Mouse (Mus musculus) G1E (cell line): ENCODE measurements around the gene Sptlc2. TPM values are rescaled to one million over a fixed set of nuclear protein-coding genes. Genes with fewer than 3 reads are reported as not detected.

Experiments used
- ATAC-seq: 2 replicates; pipeline ENCODE4 v1.8.0; 2016; ENCODE audit warnings: mild to moderate bottlenecking; ENCODE audit not compliant: insufficient number of reproducible peaks, poor library complexity, low FRiP score, severe bottlenecking; ENCODE audit errors: extremely low read depth
- DNase-seq: peaks from one replicate; pipeline ENCODE4 v3.0.0; 2012; ENCODE audit warnings: low spot score
- H3K27me3 ChIP-seq: 2 replicates; pipeline ENCODE4 v1.6.1; 2012; ENCODE audit warnings: mild to moderate bottlenecking, low read length, inconsistent platforms; ENCODE audit not compliant: insufficient read depth
- H3K36me3 ChIP-seq: replicated peaks from 2 replicates; pipeline ENCODE3; 2012; ENCODE audit warnings: mild to moderate bottlenecking, inconsistent platforms
- H3K4me1 ChIP-seq: 2 replicates; pipeline ENCODE4 v1.6.1; 2012; ENCODE audit warnings: low read depth, low read length, inconsistent platforms, mixed read lengths; ENCODE audit not compliant: insufficient read depth
- H3K4me3 ChIP-seq: 2 replicates; pipeline ENCODE4 v1.5.1; 2012; ENCODE audit warnings: low read depth, mild to moderate bottlenecking, inconsistent platforms, low read length, moderate library complexity, mixed read lengths
- H3K9me3 ChIP-seq: replicated peaks from 2 replicates; pipeline ENCODE4 v1.6.1; 2012; ENCODE audit warnings: inconsistent platforms
- CTCF ChIP-seq: IDR thresholded peaks from 2 replicates; pipeline ENCODE4 v1.5.1; 2012; ENCODE audit warnings: low read depth, low read length, inconsistent platforms, mixed read lengths
- GATA1 ChIP-seq: IDR thresholded peaks from 2 replicates; pipeline ENCODE4 v1.6.1; 2012; ENCODE audit warnings: borderline replicate concordance, low read length, inconsistent platforms, mixed read lengths
- GATA2 ChIP-seq: IDR thresholded peaks from 2 replicates; pipeline ENCODE4 v1.6.1; 2012; ENCODE audit warnings: low read depth, low read length, inconsistent platforms, borderline replicate concordance
- POLR2AphosphoS5 ChIP-seq: IDR thresholded peaks from 2 replicates; pipeline ENCODE4 v1.6.1; 2012; ENCODE audit warnings: low read depth, low read length, inconsistent platforms; ENCODE audit not compliant: insufficient replicate concordance
- TAL1 ChIP-seq: conservative IDR thresholded peaks from 2 replicates; pipeline ENCODE4 v1.6.1; 2012; ENCODE audit warnings: low read depth, low read length, inconsistent platforms, mixed read lengths
- polyA plus RNA-seq: library from polyadenylated mRNA; stranded (reverse); fragments of >175 nt; gene quantifications from 2 replicates; pipeline ENCODE4 v1.2.3, GENCODE M21; 2012
- total RNA-seq, 2 experiments: library from RNA; stranded (forward) in 1 of 2; stranded (reverse) in 1 of 2; fragments of 200-1000 nt in 1 of 2; fragments of >200 nt in 1 of 2; fragmentation: Nextera tagmentation in 1 of 2; gene quantifications; 2 replicates each; pipeline ENCODE4 v1.2.3; 2014 to 2017

The Sptlc2 gene
- total and polyA plus RNA-seq, 3 experiments = 50.5 to 212 (median 111) TPM

DNA sequence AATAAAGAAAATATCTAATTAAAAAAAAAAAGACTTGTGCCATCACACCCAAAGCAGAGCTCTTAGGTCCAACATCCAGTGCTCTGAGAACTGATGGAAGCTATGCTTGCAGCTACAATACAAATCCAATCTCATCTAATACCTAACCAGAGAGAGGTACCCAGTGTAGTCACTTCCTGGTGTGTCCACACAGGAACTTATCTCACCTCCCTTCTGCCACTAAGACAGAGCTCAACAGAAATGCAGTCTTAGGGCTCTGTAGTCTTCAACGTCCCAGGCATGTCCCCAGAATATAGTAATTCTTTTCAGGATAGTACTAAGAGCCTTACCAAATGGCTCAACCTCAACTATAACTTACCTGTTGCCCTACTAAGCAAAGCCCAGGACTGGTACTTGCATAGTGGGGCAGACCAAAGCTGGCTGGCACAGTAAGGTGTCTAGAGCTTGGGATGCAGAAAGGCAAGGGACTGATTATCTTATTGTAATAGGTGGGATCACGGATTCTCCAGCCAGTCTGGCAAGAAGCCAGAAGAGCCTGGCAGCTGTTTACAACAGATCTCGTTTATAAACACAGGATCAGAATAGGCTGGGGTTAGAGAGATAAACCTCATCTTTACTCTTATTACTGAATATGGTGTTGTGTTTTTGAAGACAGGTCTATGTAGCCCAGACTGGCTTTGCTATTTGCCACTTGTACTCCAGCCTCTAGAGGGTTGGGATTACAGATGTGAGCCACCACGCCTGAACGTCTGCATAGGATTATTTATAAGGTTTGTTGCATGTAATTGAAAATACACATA lies 33.8 kb upstream of the Sptlc2 start:
- Histone ChIP-seq H3K36me3 (peaks cover 58% of the 10 kb centered on the region), H3K4me1 (peaks cover 39% of the 10 kb centered on the region), H3K27me3 (no peaks in the 10 kb centered on the region), H3K9me3 (peaks cover 7% of the 10 kb centered on the region), H3K4me3 (no peak overlapping the region)
- no peak for ATAC-seq
- TF ChIP-seq CTCF (no peak), GATA1 (no peak), POLR2AphosphoS5 (no peak), TAL1 (no peak), GATA2 (no peak)
- no peak for DNase-seq

DNA sequence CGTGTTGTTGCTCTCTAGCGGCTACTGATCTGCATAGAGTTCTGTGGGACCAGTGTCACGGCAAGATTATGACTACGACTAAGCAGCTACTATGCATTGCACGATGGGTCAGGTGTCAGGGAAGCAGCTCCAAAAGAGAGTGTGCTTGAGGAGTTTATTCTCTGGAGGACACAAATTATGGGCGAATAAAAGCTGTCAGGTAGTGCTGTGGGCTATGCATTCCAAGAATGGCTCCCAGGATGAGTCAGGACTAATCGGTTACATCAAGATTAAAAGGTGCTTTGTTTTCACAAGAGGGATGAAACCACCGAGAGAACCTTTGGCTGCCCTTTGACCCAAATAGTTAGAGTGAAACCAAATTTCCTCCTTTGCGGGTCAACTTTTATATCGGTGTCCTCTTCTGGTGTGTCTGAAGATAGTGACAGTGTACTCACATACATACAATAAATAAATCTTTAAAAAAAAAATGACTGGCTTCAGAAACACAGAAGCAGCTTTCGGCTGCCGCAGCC lies 31.9 kb upstream of the Sptlc2 start:
- Histone ChIP-seq H3K4me1 (peaks cover 48% of the 10 kb centered on the region), H3K4me3 (no peak overlapping the region)
- no peak for TF ChIP-seq TAL1
- no peak for TF ChIP-seq GATA1
- TF ChIP-seq POLR2AphosphoS5 = no peak
- no peak for TF ChIP-seq GATA2
- TF ChIP-seq CTCF = no peak

DNA sequence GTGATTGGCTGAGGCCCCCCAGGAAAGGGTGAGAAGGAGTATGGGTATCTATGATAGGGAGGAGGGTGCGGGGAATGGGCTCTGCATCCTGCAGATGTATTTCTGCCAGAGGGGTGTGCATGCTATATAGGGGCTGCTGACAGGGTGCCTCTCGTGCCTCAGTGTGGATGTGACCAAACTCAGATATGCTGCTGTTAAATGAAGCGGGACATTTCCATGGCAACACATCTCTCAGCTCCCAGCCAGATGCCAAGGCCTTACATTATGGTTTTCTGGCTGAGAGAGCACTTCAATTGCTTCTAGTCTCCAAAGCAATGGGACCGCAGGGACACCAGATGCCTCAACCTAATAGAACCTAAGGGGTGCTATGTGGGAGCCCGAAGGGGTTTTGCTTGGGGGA lies 30.8 kb upstream of the Sptlc2 start:
- peaks cover 7% of the 10 kb centered on the region for H3K9me3 ChIP-seq
- H3K27me3 ChIP-seq = no peaks in the 10 kb centered on the region
- no peak for DNase-seq
- peaks cover 55% of the 10 kb centered on the region for H3K4me1 ChIP-seq
- ATAC-seq = no peak
- H3K36me3 ChIP-seq = peaks cover 29% of the 10 kb centered on the region
- TF ChIP-seq TAL1 (no peak), GATA1 (no peak), GATA2 (no peak), CTCF (no peak), POLR2AphosphoS5 (no peak)
- no peak overlapping the region for H3K4me3 ChIP-seq

More for the DNA sequence above, 31.9 kb upstream of the Sptlc2 start:
- H3K9me3 ChIP-seq = peaks cover 7% of the 10 kb centered on the region
- DNase-seq = no peak
- H3K36me3 ChIP-seq = peaks cover 40% of the 10 kb centered on the region
- no peaks in the 10 kb centered on the region for H3K27me3 ChIP-seq
- no peak for ATAC-seq

DNA sequence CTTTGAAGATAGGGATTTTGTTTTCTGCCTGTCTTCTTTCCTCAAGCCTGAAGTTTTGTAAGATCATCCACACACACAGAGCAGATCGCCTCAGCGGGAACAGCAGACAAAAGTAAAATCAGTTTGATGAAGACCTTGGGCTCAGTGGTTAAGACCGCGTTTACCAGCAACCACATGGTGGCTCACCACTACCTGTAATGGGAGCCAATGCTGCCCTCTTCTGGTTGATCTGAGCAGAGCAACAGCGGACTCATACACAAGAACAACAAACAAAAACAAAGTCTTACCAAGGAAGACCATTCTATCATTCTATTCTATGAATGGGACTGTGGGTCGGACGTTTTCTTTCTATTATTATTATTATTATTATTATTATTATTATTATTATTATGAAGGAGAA lies 28.5 kb upstream of the Sptlc2 start:
- TF ChIP-seq TAL1 = no peak
- TF ChIP-seq CTCF = peak; percentile 87
- peaks cover 7% of the 10 kb centered on the region for H3K9me3 ChIP-seq
- H3K4me3 ChIP-seq = no peak overlapping the region
- H3K4me1 ChIP-seq = peaks cover 58% of the 10 kb centered on the region
- 0 out of 2 replicates have a peak, but pooled peaks have one; percentile 38 for ATAC-seq
- no peaks in the 10 kb centered on the region for H3K27me3 ChIP-seq
- DNase-seq = no peak
- peaks cover 8% of the 10 kb centered on the region for H3K36me3 ChIP-seq

- ATAC-seq = no peak
- peaks cover 5% of the 10 kb centered on the region for H3K36me3 ChIP-seq
Measured at GRCm38 (mm10) chr12:87415358-87415757, 27.2 kb upstream of the Sptlc2 start.

GRCm38 (mm10) chr12:87413179-87413790 lies 25.1 kb upstream of the Sptlc2 start:
- Histone ChIP-seq H3K27me3 (peaks cover 12% of the 10 kb centered on the region), H3K4me3 (no peak overlapping the region), H3K36me3 (peaks cover 2% of the 10 kb centered on the region), H3K4me1 (peaks cover 70% of the 10 kb centered on the region), H3K9me3 (peaks cover 7% of the 10 kb centered on the region)
- DNase-seq = peak; percentile 61
- TF ChIP-seq CTCF (peak; percentile 100), GATA2 (no peak)
- peak; percentile 67 for ATAC-seq

More at GRCm38 (mm10) chr12:87415358-87415757, 27.2 kb upstream of the Sptlc2 start:
- Histone ChIP-seq H3K4me1 (peaks cover 71% of the 10 kb centered on the region), H3K9me3 (peaks cover 7% of the 10 kb centered on the region), H3K4me3 (no peak overlapping the region), H3K27me3 (0 out of 2 replicates have a peak, but pooled peaks cover under 1% of the 10 kb centered on the region)
- DNase-seq = no peak
- TF ChIP-seq TAL1 (no peak), CTCF (no peak), POLR2AphosphoS5 (no peak), GATA2 (no peak), GATA1 (no peak)
